Mouse (Mus musculus) heart, embryonic 14.5 days (tissue): ENCODE results near the gene Mycl. TPM values are rescaled to one million over a fixed set of nuclear protein-coding genes. Genes with fewer than 3 reads are reported as not detected.
A peak's percentile ranks its signal among the peaks of the same experiment; 100 is the strongest.
"Not testable (repeated sequence)": the region's sequence is repeated elsewhere in the genome, so short reads cannot be mapped to it uniquely, and the experiment has no call there.

ENCODE experiments used
- ATAC-seq: fragments of 200-750 bp; cut with Nextera tagmentation; 2 replicates; pipeline ENCODE4 v1.8.0; 2017; ENCODE audit warnings: low read depth, moderate TSS enrichment; ENCODE audit not compliant: insufficient number of reproducible peaks, insufficient read depth, low FRiP score
- H3K27ac ChIP-seq, 2 experiments: fragments of 200-500 bp in 1 of 2; fragments of 300-500 bp in 1 of 2; sonication (generic) in 1 of 2; replicated peaks in 1 of 2; 2 replicates each; pipeline ENCODE4 v1.5.1; 2012 to 2014; ENCODE audit warnings: low read depth in 2 of 2, low read length in 2 of 2, control low read depth in 1 of 2, mild to moderate bottlenecking in 1 of 2, mixed read lengths in 1 of 2; ENCODE audit not compliant: control insufficient read depth in 1 of 2, insufficient read depth in 1 of 2
- H3K27me3 ChIP-seq: fragments of 300-500 bp; sonication (generic); 2 replicates; pipeline ENCODE4 v1.6.1; 2014; ENCODE audit warnings: mild to moderate bottlenecking, low read length, control low read depth; ENCODE audit not compliant: control insufficient read depth, insufficient read depth
- H3K36me3 ChIP-seq: fragments of 300-500 bp; sonication (generic); 2 replicates; pipeline ENCODE4 v1.6.1; 2014; ENCODE audit warnings: mild to moderate bottlenecking, control low read depth, low read length, mixed read lengths; ENCODE audit not compliant: control insufficient read depth, insufficient read depth
- H3K4me1 ChIP-seq, 2 experiments: fragments of 200-500 bp in 1 of 2; fragments of 300-500 bp in 1 of 2; sonication (generic) in 1 of 2; 2 replicates each; pipeline ENCODE4 v1.6.1; 2012 to 2014; ENCODE audit warnings: low read length in 2 of 2, control low read depth in 1 of 2, mixed read lengths in 1 of 2; ENCODE audit not compliant: control insufficient read depth in 2 of 2, insufficient read depth in 2 of 2
- H3K4me2 ChIP-seq: fragments of 300-500 bp; sonication (generic); 2 replicates; pipeline ENCODE4 v1.6.1; 2014; ENCODE audit warnings: mild to moderate bottlenecking, low read length
- H3K4me3 ChIP-seq, 2 experiments: fragments of 200-500 bp in 1 of 2; fragments of 300-500 bp in 1 of 2; sonication (generic) in 1 of 2; 2 replicates each; pipeline ENCODE4 v1.5.1; 2012 to 2014; ENCODE audit warnings: low read length in 2 of 2, mild to moderate bottlenecking in 2 of 2, control low read depth in 1 of 2, low read depth in 1 of 2, moderate library complexity in 1 of 2; ENCODE audit not compliant: control insufficient read depth in 1 of 2, insufficient read depth in 1 of 2
- H3K9ac ChIP-seq: fragments of 300-500 bp; sonication (generic); 2 replicates; pipeline ENCODE4 v1.6.1; 2014; ENCODE audit warnings: mild to moderate bottlenecking, low read length
- H3K9me3 ChIP-seq: fragments of 300-500 bp; sonication (generic); 2 replicates; pipeline ENCODE4 v1.6.1; 2016; ENCODE audit warnings: low read length, control low read depth; ENCODE audit not compliant: control insufficient read depth
- WGBS: fragments of 180-500 bp; shearing (Covaris S2); extraction: QIAGEN DNeasy Blood & Tissue Kit; methylation state at CpG from one replicate; pipeline ENCODE4 v1.1.7; 2014; 5-methylcytosine and 5-hydroxymethylcytosine counted together
- polyA plus RNA-seq: library from polyadenylated mRNA; unstranded; fragments of >200 nt; fragmentation: Nextera tagmentation; extraction: Ambion mirVana; gene quantifications from 2 replicates; pipeline ENCODE4 v1.2.1, GENCODE M21; 2014

The Mycl gene
- polyA plus RNA-seq, 1 experiment from 2014 or later: 0.63 TPM

- Histone ChIP-seq H3K27ac (no peak overlapping the region), H3K4me3 (no peak overlapping the region), H3K4me1 (peaks cover 6 to 7% of the 10 kb centered on the region in 2 experiments), H3K9ac (no peak overlapping the region), H3K9me3 (no peaks in the 10 kb centered on the region), H3K27me3 (peaks cover 26% of the 10 kb centered on the region), H3K4me2 (no peak overlapping the region), H3K36me3 (no peaks in the 10 kb centered on the region)
- 59% methylated on average over 3 of the region's 3 CpGs for WGBS
- no peak for ATAC-seq
These were observed 13.5 kb upstream of the Mycl start for GRCm38 (mm10) chr4:122981930-122982329.

- 82% methylated on average over 3 of the region's 3 CpGs for whole genome bisulfite sequencing
- Histone ChIP-seq H3K4me2 (no peak overlapping the region), H3K27me3 (peaks cover 26% of the 10 kb centered on the region), H3K9ac (no peak overlapping the region), H3K4me1 (peaks cover 6 to 7% of the 10 kb centered on the region in 2 experiments), H3K9me3 (no peaks in the 10 kb centered on the region), H3K27ac (no peak overlapping the region), H3K4me3 (no peak overlapping the region), H3K36me3 (no peaks in the 10 kb centered on the region)
- ATAC-seq: no peak
These were observed 12.9 kb upstream of the Mycl start for GRCm38 (mm10) chr4:122982537-122982936.

GRCm38 (mm10) chr4:122983486-122984261 lies 11.8 kb upstream of the Mycl start:
- Histone ChIP-seq H3K9me3 (no peaks in the 10 kb centered on the region), H3K36me3 (no peaks in the 10 kb centered on the region), H3K9ac (no peak overlapping the region), H3K4me3 (no peak overlapping the region), H3K4me2 (peak overlapping the region; percentile 26), H3K4me1 (peaks cover 6 to 7% of the 10 kb centered on the region in 2 experiments), H3K27me3 (peaks cover 26% of the 10 kb centered on the region), H3K27ac (no peak overlapping the region)
- ATAC-seq: no peak
- WGBS: 23% methylated on average over 17 of the region's 17 CpGs

GRCm38 (mm10) chr4:122985110-122985509 lies 10.3 kb upstream of the Mycl start:
- ATAC-seq: peak; percentile 70; the same call in 1 of the 2 replicates
- no peak overlapping the region for H3K9ac ChIP-seq
- no peaks in the 10 kb centered on the region for H3K9me3 ChIP-seq
- WGBS: 29% methylated on average over 8 of the region's 8 CpGs
- H3K27ac ChIP-seq: no peak overlapping the region
- no peak overlapping the region for H3K4me2 ChIP-seq
- H3K4me3 ChIP-seq: no peak overlapping the region
- H3K4me1 ChIP-seq: peaks cover 6 to 7% of the 10 kb centered on the region in 2 experiments
- peaks cover 26% of the 10 kb centered on the region for H3K27me3 ChIP-seq
- no peaks in the 10 kb centered on the region for H3K36me3 ChIP-seq

GRCm38 (mm10) chr4:122987421-122987820 lies 8.0 kb upstream of the Mycl start:
- Histone ChIP-seq H3K4me2 (no peak overlapping the region), H3K9me3 (no peaks in the 10 kb centered on the region), H3K4me3 (no peak overlapping the region), H3K4me1 (no peaks in the 10 kb centered on the region), H3K36me3 (no peaks in the 10 kb centered on the region), H3K27me3 (peaks cover 21% of the 10 kb centered on the region), H3K9ac (no peak overlapping the region), H3K27ac (no peak overlapping the region)
- no peak for ATAC-seq
- WGBS: 35% methylated on average over 4 of the region's 4 CpGs

GRCm38 (mm10) chr4:122988004-122988403 lies 7.4 kb upstream of the Mycl start:
- not testable (repeated sequence) for H3K9me3 ChIP-seq, H3K27ac ChIP-seq, H3K9ac ChIP-seq, H3K4me3 ChIP-seq, ATAC-seq, H3K4me2 ChIP-seq, H3K4me1 ChIP-seq, H3K36me3 ChIP-seq
- WGBS: 61% methylated on average over 3 of the region's 3 CpGs
- peaks cover 18% of the 10 kb centered on the region for H3K27me3 ChIP-seq

GRCm38 (mm10) chr4:122991177-122991576 lies 4.3 kb upstream of the Mycl start:
- WGBS: 66% methylated on average over 1 of the region's 1 CpGs
- no peak overlapping the region for H3K9ac ChIP-seq
- no peaks in the 10 kb centered on the region for H3K9me3 ChIP-seq
- no peak overlapping the region for H3K27ac ChIP-seq
- no peaks in the 10 kb centered on the region for H3K36me3 ChIP-seq
- no peak overlapping the region for H3K4me3 ChIP-seq
- no peak overlapping the region for H3K4me2 ChIP-seq
- H3K27me3 ChIP-seq: peaks cover 9% of the 10 kb centered on the region
- no peaks in the 10 kb centered on the region for H3K4me1 ChIP-seq
- no peak for ATAC-seq

- H3K4me2 ChIP-seq: no peak overlapping the region
- WGBS: 77% methylated on average over 3 of the region's 3 CpGs
- H3K9ac ChIP-seq: no peak overlapping the region
- no peak overlapping the region for H3K27ac ChIP-seq
- H3K4me3 ChIP-seq: no peak overlapping the region
- H3K27me3 ChIP-seq: peaks cover 18% of the 10 kb centered on the region
- no peaks in the 10 kb centered on the region for H3K36me3 ChIP-seq
- no peak for ATAC-seq
- H3K4me1 ChIP-seq: peaks cover 0 to 5% of the 10 kb centered on the region in 2 experiments; a peak in 1 of 4 replicates
- H3K9me3 ChIP-seq: no peaks in the 10 kb centered on the region
These were observed 3.2 kb upstream of the Mycl start for GRCm38 (mm10) chr4:122992276-122992675.
